Mouse (Mus musculus) frontal cortex, postnatal 14 days (tissue): Measurements from ENCODE around the gene Igfbp5.

ENCODE experiments used
- DNase-seq, 2 experiments: peaks; one replicate each; pipeline ENCODE4 v3.0.0; 2022; ENCODE audit warnings: low spot score in 2 of 2

The Igfbp5 gene

GRCm38 (mm10) chr1:72811061-72811460 lies 63.6 kb downstream of the Igfbp5 start:
- no peak for DNase-seq

GRCm38 (mm10) chr1:72809951-72810675 lies 64.6 kb downstream of the Igfbp5 start:
- no peak for DNase-seq

- no peak for DNase-seq
Observed at GRCm38 (mm10) chr1:72809304-72809703, 65.4 kb downstream of the Igfbp5 start.
